Mouse (Mus musculus) cerebellum, adult 2 months (tissue): ENCODE data around the gene Mup4.

Experiments
- CTCF ChIP-seq: fragments of 200-500 bp; IDR thresholded peaks from 2 replicates; pipeline ENCODE4 v1.5.1; 2011; ENCODE audit warnings: low read depth, mild to moderate bottlenecking, control low read depth, low read length, moderate library complexity, borderline replicate concordance; ENCODE audit not compliant: insufficient read depth
- POLR2A ChIP-seq: fragments of 200-500 bp; IDR thresholded peaks from 2 replicates; pipeline ENCODE4 v1.6.1; 2011; ENCODE audit warnings: low read length, control low read depth, borderline replicate concordance; ENCODE audit not compliant: insufficient read depth

- TF ChIP-seq POLR2A (no peak), CTCF (no peak)
These were observed 32.8 kb downstream of the Mup4 start for GRCm38 (mm10) chr4:59927666-59928065.
